Mouse (Mus musculus): ENCODE results near the gene Dirc2.

The Dirc2 gene

GRCm38 (mm10) chr16:35678476-35678875, 90.7 kb downstream of the Dirc2 start:
- no peak for DNase-seq

- DNase-seq = no peak
Observed at GRCm38 (mm10) chr16:35677511-35678113, 91.5 kb downstream of the Dirc2 start.

- DNase-seq = no peak
Observed at GRCm38 (mm10) chr16:35664847-35665246, 104.3 kb downstream of the Dirc2 start.

- no peak for DNase-seq
Observed at GRCm38 (mm10) chr16:35663831-35664414, 105.2 kb downstream of the Dirc2 start.

GRCm38 (mm10) chr16:35660222-35660621, 108.9 kb downstream of the Dirc2 start:
- no peak for DNase-seq

- no peak for DNase-seq
Observed at GRCm38 (mm10) chr16:35653951-35654350, 115.2 kb downstream of the Dirc2 start.

GRCm38 (mm10) chr16:35652706-35653105, 116.5 kb downstream of the Dirc2 start:
- DNase-seq = no peak

- no peak for DNase-seq
Observed at GRCm38 (mm10) chr16:35652206-35652605, 117.0 kb downstream of the Dirc2 start.

GRCm38 (mm10) chr16:35648862-35649261, 120.3 kb downstream of the Dirc2 start:
- DNase-seq = peak; percentile 12

All from right cerebral cortex, adult 18-20 months (tissue).